Mouse (Mus musculus) heart, embryonic 15.5 days (tissue): ENCODE data around the gene Spin1. TPM values are rescaled to one million over a fixed set of nuclear protein-coding genes. Genes with fewer than 3 reads are reported as not detected.

Source experiments
- ATAC-seq: fragments of 200-750 bp; cut with Nextera tagmentation; replicated peaks from 2 replicates; pipeline ENCODE4 v1.8.0; 2017; ENCODE audit warnings: low read depth, moderate TSS enrichment; ENCODE audit not compliant: insufficient number of reproducible peaks, insufficient read depth, low FRiP score
- H3K27ac ChIP-seq: fragments of 300-500 bp; sonication (generic); 2 replicates; pipeline ENCODE4 v1.5.1; 2015; ENCODE audit warnings: mild to moderate bottlenecking, inconsistent platforms
- H3K27me3 ChIP-seq: fragments of 300-500 bp; sonication (generic); 2 replicates; pipeline ENCODE4 v1.6.1; 2015; ENCODE audit warnings: inconsistent platforms
- H3K36me3 ChIP-seq: fragments of 300-500 bp; sonication (generic); 2 replicates; pipeline ENCODE4 v1.6.1; 2015; ENCODE audit warnings: mild to moderate bottlenecking, inconsistent platforms
- H3K4me1 ChIP-seq: fragments of 300-500 bp; sonication (generic); replicated peaks from 2 replicates; pipeline ENCODE4 v1.6.1; 2015; ENCODE audit warnings: inconsistent platforms
- H3K4me2 ChIP-seq: fragments of 300-500 bp; sonication (generic); 2 replicates; pipeline ENCODE4 v1.6.1; 2015; ENCODE audit warnings: inconsistent platforms, mild to moderate bottlenecking, moderate library complexity
- H3K4me3 ChIP-seq: fragments of 300-500 bp; sonication (generic); 2 replicates; pipeline ENCODE4 v1.5.1; 2015; ENCODE audit warnings: mild to moderate bottlenecking, inconsistent platforms
- H3K9ac ChIP-seq: fragments of 300-500 bp; sonication (generic); 2 replicates; pipeline ENCODE4 v1.6.1; 2015; ENCODE audit warnings: mild to moderate bottlenecking, inconsistent platforms
- H3K9me3 ChIP-seq: fragments of 300-500 bp; sonication (generic); replicated peaks from 2 replicates; pipeline ENCODE4 v1.6.1; 2016; ENCODE audit warnings: inconsistent platforms
- WGBS: fragments of 180-500 bp; shearing (Covaris S2); methylation state at CpG from one replicate; pipeline ENCODE4 v1.1.7; 2015; ENCODE audit warnings: mixed read lengths; 5-methylcytosine and 5-hydroxymethylcytosine counted together
- polyA plus RNA-seq: library from polyadenylated mRNA; unstranded; fragments of >200 nt; fragmentation: Nextera tagmentation; extraction: Ambion mirVana; gene quantifications from 2 replicates; pipeline ENCODE4 v1.2.1, GENCODE M21; 2015

Spin1 gene
- polyA plus RNA-seq, 1 experiment from 2014 or later: 45.1 TPM

GRCm38 (mm10) chr13:51170691-51171680, 70.3 kb downstream of the Spin1 start, which contains the start of gene Nxnl2:
TSS of gene Nxnl2 (plus strand) at chr13:51171022.
- under 1% methylated on average over 64 of the region's 64 CpGs for WGBS
- H3K4me3 ChIP-seq: peak within 1 kb of the TSS; percentile 60
- H3K27ac ChIP-seq: 0 out of 2 replicates have a peak within 1 kb of the TSS, but pooled peaks have one; percentile 3
- H3K9ac ChIP-seq: peak within 1 kb of the TSS; percentile 37
- H3K4me2 ChIP-seq: peak within 1 kb of the TSS; percentile 99
- H3K4me1 ChIP-seq: peaks cover 20% of the 10 kb centered on the region
- H3K27me3 ChIP-seq: peaks cover 20% of the 10 kb centered on the region
- H3K36me3 ChIP-seq: no peaks in the 10 kb centered on the region
- peak; percentile 68 for ATAC-seq
- no peaks in the 10 kb centered on the region for H3K9me3 ChIP-seq

GRCm38 (mm10) chr13:51172601-51173000, 71.9 kb downstream of the Spin1 start:
- no peak for ATAC-seq
- Histone ChIP-seq H3K9ac (no peak overlapping the region), H3K4me1 (peaks cover 20% of the 10 kb centered on the region), H3K27me3 (peaks cover 20% of the 10 kb centered on the region), H3K4me3 (no peak overlapping the region), H3K36me3 (no peaks in the 10 kb centered on the region), H3K9me3 (peaks cover 4% of the 10 kb centered on the region; the same call in 1 of the 2 replicates), H3K4me2 (no peak overlapping the region), H3K27ac (no peak overlapping the region)
- WGBS: 90% methylated on average over 7 of the region's 7 CpGs

- no peaks in the 10 kb centered on the region for H3K27me3 ChIP-seq
- WGBS: 76% methylated on average over 10 of the region's 10 CpGs
- peaks cover 5% of the 10 kb centered on the region; the same call in 1 of the 2 replicates for H3K4me1 ChIP-seq
- H3K9me3 ChIP-seq: peaks cover 4% of the 10 kb centered on the region; the same call in 1 of the 2 replicates
- H3K4me3 ChIP-seq: no peak overlapping the region
- ATAC-seq: no peak
- H3K9ac ChIP-seq: no peak overlapping the region
- H3K4me2 ChIP-seq: no peak overlapping the region
- H3K36me3 ChIP-seq: no peaks in the 10 kb centered on the region
- no peak overlapping the region for H3K27ac ChIP-seq
Observed at GRCm38 (mm10) chr13:51178932-51179331, 78.3 kb downstream of the Spin1 start.

DNA sequence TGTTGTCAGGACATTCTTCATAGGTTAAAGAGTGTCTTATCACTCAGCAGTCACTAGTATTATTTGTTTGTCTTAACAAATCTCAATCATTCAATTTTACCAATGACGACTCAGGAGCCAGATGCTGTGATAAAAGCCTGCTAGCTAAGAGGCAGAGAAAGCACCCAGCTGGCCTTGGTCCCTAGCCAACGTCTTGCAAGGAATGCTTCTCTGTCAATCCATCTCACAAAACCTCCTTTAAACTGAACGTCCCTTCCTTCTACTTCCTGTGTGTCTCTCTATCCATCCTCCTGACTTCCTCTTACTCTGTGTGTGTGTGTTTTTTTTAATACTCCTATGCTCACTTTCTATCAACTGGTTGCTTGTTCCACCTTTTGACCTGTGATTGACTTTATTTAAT, 78.7 kb downstream of the Spin1 start:
- 32% methylated on average over 3 of the region's 3 CpGs for WGBS
- Histone ChIP-seq H3K4me2 (no peak overlapping the region), H3K36me3 (no peaks in the 10 kb centered on the region), H3K27ac (no peak overlapping the region), H3K4me1 (peaks cover 3% of the 10 kb centered on the region; the same call in 1 of the 2 replicates), H3K9ac (no peak overlapping the region), H3K9me3 (peaks cover 4% of the 10 kb centered on the region; the same call in 1 of the 2 replicates), H3K4me3 (no peak overlapping the region), H3K27me3 (no peaks in the 10 kb centered on the region)
- ATAC-seq: no peak

- no peaks in the 10 kb centered on the region for H3K4me1 ChIP-seq
- no peak overlapping the region for H3K4me3 ChIP-seq
- no peaks in the 10 kb centered on the region for H3K27me3 ChIP-seq
- 77% methylated on average over 7 of the region's 7 CpGs for WGBS
- no peaks in the 10 kb centered on the region for H3K9me3 ChIP-seq
- no peaks in the 10 kb centered on the region for H3K36me3 ChIP-seq
- no peak overlapping the region for H3K9ac ChIP-seq
- no peak for ATAC-seq
- H3K27ac ChIP-seq: no peak overlapping the region
- H3K4me2 ChIP-seq: no peak overlapping the region
Observed at GRCm38 (mm10) chr13:51182236-51182635, 81.6 kb downstream of the Spin1 start.

DNA sequence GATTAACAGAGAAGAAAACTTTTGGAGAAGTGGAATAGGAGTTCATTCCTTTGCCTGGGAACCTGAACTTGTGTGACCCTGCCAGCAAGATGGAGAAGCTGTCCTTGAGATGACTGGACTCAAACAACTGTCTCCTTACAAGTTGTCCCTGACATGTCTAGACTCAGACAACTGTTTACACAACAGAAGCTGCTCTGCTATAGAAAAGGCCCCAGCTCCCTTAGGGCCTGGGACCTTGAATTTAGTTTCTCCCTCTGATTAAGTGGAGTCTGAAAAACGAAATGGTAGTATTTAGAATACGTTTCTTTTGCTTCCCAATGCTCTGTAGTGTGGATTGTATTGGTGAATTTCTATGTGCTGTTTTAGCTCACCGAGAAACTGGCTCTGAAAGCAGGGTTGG, 84.2 kb downstream of the Spin1 start:
- Histone ChIP-seq H3K27ac (no peak overlapping the region), H3K36me3 (no peaks in the 10 kb centered on the region), H3K4me2 (no peak overlapping the region), H3K9me3 (no peaks in the 10 kb centered on the region), H3K27me3 (no peaks in the 10 kb centered on the region), H3K9ac (no peak overlapping the region), H3K4me1 (no peaks in the 10 kb centered on the region), H3K4me3 (no peak overlapping the region)
- WGBS: 79% methylated on average over 3 of the region's 3 CpGs
- ATAC-seq: no peak

GRCm38 (mm10) chr13:51190336-51190735, 89.7 kb downstream of the Spin1 start:
- ATAC-seq: no peak
- Histone ChIP-seq H3K27me3 (no peaks in the 10 kb centered on the region), H3K4me1 (no peaks in the 10 kb centered on the region), H3K4me2 (no peak overlapping the region), H3K4me3 (no peak overlapping the region), H3K9ac (no peak overlapping the region), H3K9me3 (no peaks in the 10 kb centered on the region), H3K27ac (no peak overlapping the region), H3K36me3 (no peaks in the 10 kb centered on the region)
- WGBS: 61% methylated on average over 3 of the region's 3 CpGs

DNA sequence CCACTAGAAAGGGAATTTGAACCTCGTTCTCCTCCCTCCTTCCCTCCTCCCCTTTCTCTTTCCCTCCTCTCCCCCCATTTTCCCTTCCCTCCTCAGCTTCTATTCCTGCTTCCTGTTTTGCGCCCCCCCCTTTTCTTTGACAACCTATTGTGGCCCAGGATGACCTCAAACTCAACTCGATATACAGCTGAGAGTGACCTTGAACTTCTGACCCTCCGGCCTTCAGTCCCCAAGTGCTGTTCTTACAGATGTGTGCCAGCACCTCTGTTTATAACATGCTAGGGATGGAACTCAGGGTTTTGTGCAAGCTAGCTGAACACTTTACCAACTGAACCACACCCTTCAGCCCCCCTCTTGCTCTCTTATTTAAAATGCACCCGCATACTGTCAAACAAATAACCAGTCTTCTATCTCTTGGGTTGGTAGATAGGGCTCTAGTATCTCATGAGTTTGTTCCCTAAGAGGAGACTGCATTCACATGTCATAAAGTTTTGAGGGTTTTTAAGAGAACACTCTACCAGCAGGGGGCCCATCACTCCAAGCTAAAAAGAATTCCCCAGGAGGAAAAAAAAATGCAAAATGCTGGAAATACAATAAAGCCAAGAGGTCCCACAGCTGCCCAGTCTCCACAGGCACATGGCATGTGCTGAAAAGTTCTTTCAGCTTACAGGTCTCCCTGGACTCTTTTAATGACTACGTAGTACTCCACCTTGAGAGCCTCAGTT, 90.9 kb downstream of the Spin1 start:
- no peaks in the 10 kb centered on the region for H3K4me1 ChIP-seq
- no peak overlapping the region for H3K9ac ChIP-seq
- no peak overlapping the region for H3K4me3 ChIP-seq
- no peak for ATAC-seq
- H3K9me3 ChIP-seq: no peaks in the 10 kb centered on the region
- H3K27ac ChIP-seq: no peak overlapping the region
- H3K27me3 ChIP-seq: no peaks in the 10 kb centered on the region
- 71% methylated on average over 6 of the region's 6 CpGs for WGBS
- H3K4me2 ChIP-seq: no peak overlapping the region
- H3K36me3 ChIP-seq: no peaks in the 10 kb centered on the region

DNA sequence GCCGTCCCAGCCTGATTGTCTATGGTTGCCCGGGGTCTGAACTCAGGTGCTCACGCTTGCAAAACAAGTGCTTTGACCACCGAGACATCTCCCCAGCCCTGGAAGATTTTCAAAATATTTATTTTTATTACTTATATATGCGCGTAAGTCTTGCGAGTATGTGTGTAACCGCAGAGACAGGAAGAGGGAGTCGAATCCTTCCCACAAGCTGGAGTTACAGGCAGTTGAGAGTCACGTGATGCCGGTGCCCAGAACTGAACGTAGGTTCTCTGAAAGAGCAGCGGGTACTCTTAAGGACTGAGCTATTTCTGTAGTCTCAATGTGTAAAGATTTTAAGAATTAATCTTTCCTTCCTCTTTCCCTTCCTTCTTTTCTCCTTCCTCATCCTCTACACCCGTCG, 93.2 kb downstream of the Spin1 start:
- no peaks in the 10 kb centered on the region for H3K36me3 ChIP-seq
- no peak overlapping the region for H3K27ac ChIP-seq
- H3K9me3 ChIP-seq: no peaks in the 10 kb centered on the region
- no peaks in the 10 kb centered on the region for H3K27me3 ChIP-seq
- H3K4me2 ChIP-seq: no peak overlapping the region
- no peak overlapping the region for H3K4me3 ChIP-seq
- peaks cover 4% of the 10 kb centered on the region; the same call in 1 of the 2 replicates for H3K4me1 ChIP-seq
- ATAC-seq: no peak
- 79% methylated on average over 15 of the region's 15 CpGs for WGBS
- no peak overlapping the region for H3K9ac ChIP-seq

GRCm38 (mm10) chr13:51197699-51198098, 97.0 kb downstream of the Spin1 start:
- Histone ChIP-seq H3K4me3 (no peak overlapping the region), H3K9ac (no peak overlapping the region), H3K36me3 (no peaks in the 10 kb centered on the region), H3K9me3 (no peaks in the 10 kb centered on the region), H3K4me2 (no peak overlapping the region), H3K27ac (no peak overlapping the region), H3K4me1 (peaks cover 4% of the 10 kb centered on the region; the same call in 1 of the 2 replicates), H3K27me3 (no peaks in the 10 kb centered on the region)
- 72% methylated on average over 3 of the region's 3 CpGs for WGBS
- no peak for ATAC-seq

- no peaks in the 10 kb centered on the region for H3K9me3 ChIP-seq
- peaks cover 4% of the 10 kb centered on the region; the same call in 1 of the 2 replicates for H3K4me1 ChIP-seq
- H3K9ac ChIP-seq: no peak overlapping the region
- H3K36me3 ChIP-seq: no peaks in the 10 kb centered on the region
- no peak for ATAC-seq
- H3K4me2 ChIP-seq: no peak overlapping the region
- no peaks in the 10 kb centered on the region for H3K27me3 ChIP-seq
- H3K27ac ChIP-seq: no peak overlapping the region
- H3K4me3 ChIP-seq: no peak overlapping the region
- 41% methylated on average over 5 of the region's 5 CpGs for WGBS
Observed at GRCm38 (mm10) chr13:51198186-51198585, 97.5 kb downstream of the Spin1 start.
